Mouse (Mus musculus): ENCODE measurements around the gene Fam98b. TPM values are rescaled to one million over a fixed set of nuclear protein-coding genes. Genes with fewer than 3 reads are reported as not detected.

Fam98b gene
- polyA plus RNA-seq, 1 experiment from 2014 or later, result 7.3 TPM

- Histone ChIP-seq H3K9me3 (replicated peaks) (no peaks in the 10 kb centered on the region), H3K4me1 (replicated peaks) (no peaks in the 10 kb centered on the region), H3K4me3 (no peak overlapping the region), H3K27ac (no peak overlapping the region), H3K36me3 (no peaks in the 10 kb centered on the region), H3K9ac (no peak overlapping the region), H3K27me3 (no peaks in the 10 kb centered on the region), H3K4me2 (no peak overlapping the region)
- ATAC-seq (replicated peaks; ENCODE audit: insufficient number of reproducible peaks, insufficient read depth, low FRiP score, low read depth), result no peak
- WGBS, result 83% methylated on average over 5 of the region's 5 CpGs
Measured at GRCm38 (mm10) chr2:117304941-117305340, 55.4 kb downstream of the Fam98b start.

GRCm38 (mm10) chr2:117307959-117308358 lies 58.4 kb downstream of the Fam98b start:
- Histone ChIP-seq H3K36me3 (no peaks in the 10 kb centered on the region), H3K9ac (no peak overlapping the region), H3K4me3 (no peak overlapping the region), H3K4me2 (no peak overlapping the region), H3K4me1 (replicated peaks) (no peaks in the 10 kb centered on the region), H3K27ac (no peak overlapping the region), H3K9me3 (replicated peaks) (no peaks in the 10 kb centered on the region), H3K27me3 (no peaks in the 10 kb centered on the region)
- WGBS, result 83% methylated on average over 3 of the region's 3 CpGs
- ATAC-seq (replicated peaks; ENCODE audit: insufficient number of reproducible peaks, insufficient read depth, low FRiP score, low read depth), result no peak

- Histone ChIP-seq H3K27ac (no peak overlapping the region), H3K36me3 (no peaks in the 10 kb centered on the region), H3K4me2 (no peak overlapping the region), H3K4me1 (replicated peaks) (no peaks in the 10 kb centered on the region), H3K27me3 (no peaks in the 10 kb centered on the region), H3K9ac (no peak overlapping the region), H3K4me3 (no peak overlapping the region), H3K9me3 (replicated peaks) (no peaks in the 10 kb centered on the region)
- WGBS, result 74% methylated on average over 2 of the region's 2 CpGs
- ATAC-seq (replicated peaks; ENCODE audit: insufficient number of reproducible peaks, insufficient read depth, low FRiP score, low read depth), result no peak
Measured at GRCm38 (mm10) chr2:117309046-117309445, 59.5 kb downstream of the Fam98b start.

GRCm38 (mm10) chr2:117311349-117311748 lies 61.8 kb downstream of the Fam98b start:
- Histone ChIP-seq H3K27me3 (no peaks in the 10 kb centered on the region), H3K4me2 (no peak overlapping the region), H3K36me3 (no peaks in the 10 kb centered on the region), H3K4me3 (no peak overlapping the region), H3K9me3 (replicated peaks) (no peaks in the 10 kb centered on the region), H3K4me1 (replicated peaks) (no peaks in the 10 kb centered on the region), H3K9ac (no peak overlapping the region), H3K27ac (no peak overlapping the region)
- 57% methylated on average over 1 of the region's 1 CpGs for WGBS
- ATAC-seq (replicated peaks; ENCODE audit: insufficient number of reproducible peaks, insufficient read depth, low FRiP score, low read depth), result no peak

GRCm38 (mm10) chr2:117312030-117312429 lies 62.5 kb downstream of the Fam98b start:
- no peak overlapping the region for H3K4me2 ChIP-seq
- H3K9ac ChIP-seq, result no peak overlapping the region
- H3K4me3 ChIP-seq, result no peak overlapping the region
- H3K27ac ChIP-seq, result no peak overlapping the region
- H3K36me3 ChIP-seq, result no peaks in the 10 kb centered on the region
- no peaks in the 10 kb centered on the region for H3K27me3 ChIP-seq
- no peak for ATAC-seq (replicated peaks; ENCODE audit: insufficient number of reproducible peaks, insufficient read depth, low FRiP score, low read depth)
- H3K9me3 ChIP-seq (replicated peaks), result no peaks in the 10 kb centered on the region
- 42% methylated on average over 2 of the region's 2 CpGs for WGBS
- no peaks in the 10 kb centered on the region for H3K4me1 ChIP-seq (replicated peaks)

- Histone ChIP-seq H3K27ac (no peak overlapping the region), H3K9me3 (replicated peaks) (no peaks in the 10 kb centered on the region), H3K4me3 (no peak overlapping the region), H3K4me1 (replicated peaks) (no peaks in the 10 kb centered on the region), H3K27me3 (no peaks in the 10 kb centered on the region), H3K4me2 (no peak overlapping the region), H3K36me3 (no peaks in the 10 kb centered on the region), H3K9ac (no peak overlapping the region)
- 70% methylated on average over 7 of the region's 7 CpGs for WGBS
- ATAC-seq (replicated peaks; ENCODE audit: insufficient number of reproducible peaks, insufficient read depth, low FRiP score, low read depth), result no peak
Measured at GRCm38 (mm10) chr2:117312441-117312895, 62.9 kb downstream of the Fam98b start.

- Histone ChIP-seq H3K4me1 (replicated peaks) (no peaks in the 10 kb centered on the region), H3K4me2 (no peak overlapping the region), H3K9ac (no peak overlapping the region), H3K9me3 (replicated peaks) (no peaks in the 10 kb centered on the region), H3K36me3 (no peaks in the 10 kb centered on the region), H3K27me3 (no peaks in the 10 kb centered on the region), H3K27ac (no peak overlapping the region), H3K4me3 (no peak overlapping the region)
- WGBS, result 83% methylated on average over 5 of the region's 5 CpGs
- ATAC-seq (replicated peaks; ENCODE audit: insufficient number of reproducible peaks, insufficient read depth, low FRiP score, low read depth), result no peak
Measured at GRCm38 (mm10) chr2:117313586-117314235, 64.2 kb downstream of the Fam98b start.

- WGBS, result 77% methylated on average over 3 of the region's 3 CpGs
Measured at GRCm38 (mm10) chr2:117318991-117319390, 69.5 kb downstream of the Fam98b start.

More at GRCm38 (mm10) chr2:117318991-117319390, 69.5 kb downstream of the Fam98b start:
- no peak overlapping the region for H3K4me3 ChIP-seq
- H3K4me2 ChIP-seq, result no peak overlapping the region
- no peaks in the 10 kb centered on the region for H3K36me3 ChIP-seq
- no peak overlapping the region for H3K9ac ChIP-seq
- H3K9me3 ChIP-seq (replicated peaks), result no peaks in the 10 kb centered on the region
- no peaks in the 10 kb centered on the region for H3K4me1 ChIP-seq (replicated peaks)
- no peak for ATAC-seq (replicated peaks; ENCODE audit: insufficient number of reproducible peaks, insufficient read depth, low FRiP score, low read depth)
- no peaks in the 10 kb centered on the region for H3K27me3 ChIP-seq
- H3K27ac ChIP-seq, result no peak overlapping the region

Other genes starting within 250 kb of the Fam98b start
- 6.9 and 7.6 TPM in 2 replicates for gene Spred1, start 128.4 kb upstream of the Fam98b start, polyA plus RNA-seq (2015; fragmentation: Nextera tagmentation; extraction: Ambion mirVana)
- gene Rasgrp1, start 93.3 kb downstream of the Fam98b start, polyA plus RNA-seq (2015; fragmentation: Nextera tagmentation; extraction: Ambion mirVana), result 0.19 and 1.6 TPM in 2 replicates

All from heart, embryonic 15.5 days (tissue).